Comparison of ENCODE assay signal across 14 mouse cellular contexts in the genomic region with DNA sequence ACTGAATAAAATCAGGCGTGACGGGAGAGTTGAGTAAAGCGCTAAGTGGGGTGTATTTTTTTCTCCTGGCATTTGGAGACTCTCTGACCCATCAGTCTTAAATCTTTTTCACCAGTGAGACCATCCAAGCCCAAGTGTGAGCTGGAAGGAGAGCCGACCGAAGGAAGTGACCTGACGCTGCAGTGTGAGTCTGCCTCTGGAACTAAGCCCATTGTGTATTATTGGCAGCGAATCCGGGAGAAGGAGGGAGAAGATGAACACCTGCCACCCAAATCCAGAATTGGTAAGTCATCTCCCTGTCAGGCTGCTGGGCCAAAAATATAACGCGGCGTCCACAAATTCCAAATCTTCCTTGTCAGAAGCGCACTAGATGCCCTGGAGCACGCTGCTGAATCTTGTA. TPM values are rescaled to one million over a fixed set of nuclear protein-coding genes. Genes with fewer than 3 reads are reported as not detected.
DNase-seq lines count a peak whose midpoint lies in the region; ATAC-seq and TF ChIP-seq lines count a peak whose summit lies in the region.
"Had no signal": no experiment of that assay in that cellular context is flagged by ENCODE, and none has a peak within 500 bp of the region (broad histone marks: within the 10 kb centered on the region; RNA-seq: fewer than 3 reads in every experiment).

No protein-coding gene starts in this region.

- intact Hi-C loops in gastrocnemius, adult 2 months (cut with DNase I), result no loop called here

- no peaks in the 10 kb centered on the region for H3K9me3 ChIP-seq in limb, embryonic 14.5 days (ENCODE audit: control insufficient read depth, low read length)
- no peaks in the 10 kb centered on the region for H3K9me3 ChIP-seq in limb, embryonic 10.5 days (replicated peaks)
- H3K9me3 ChIP-seq: embryonic facial prominence, embryonic 12.5 days; heart, embryonic 13.5 days; hindbrain, embryonic 15.5 days; megakaryocyte, embryonic 14.5 days had no signal

- no peak overlapping the region for H3K9ac ChIP-seq in limb, embryonic 14.5 days (ENCODE audit: low read depth, low read length, severe bottlenecking)
- H3K9ac ChIP-seq: embryonic facial prominence, embryonic 12.5 days; heart, embryonic 13.5 days; hindbrain, embryonic 15.5 days had no signal

- no peak for ATAC-seq in limb, embryonic 14.5 days (ENCODE audit: low FRiP score, low read depth)
- ATAC-seq: forebrain, embryonic 14.5 days had no signal

- no peak overlapping the region for H3K4me2 ChIP-seq in limb, embryonic 14.5 days (replicated peaks; ENCODE audit: low read depth, low read length, severe bottlenecking)
- H3K4me2 ChIP-seq: embryonic facial prominence, embryonic 12.5 days; heart, embryonic 13.5 days; hindbrain, embryonic 15.5 days had no signal

- no peaks in the 10 kb centered on the region for H3K4me1 ChIP-seq in limb, embryonic 14.5 days (ENCODE audit: control insufficient read depth, insufficient read depth, low read length)
- H3K4me1 ChIP-seq in limb, embryonic 10.5 days, result peaks cover 7% of the 10 kb centered on the region
- H3K4me1 ChIP-seq: embryonic facial prominence, embryonic 12.5 days; hindbrain, embryonic 15.5 days had no signal

- peak overlapping the region; percentile 48; the same call in 1 of the 2 replicates for H3K27ac ChIP-seq in gastrocnemius, adult 2 months
- H3K27ac ChIP-seq in limb, embryonic 14.5 days (replicated peaks; ENCODE audit: low read depth, low read length), result 0 out of 2 replicates have a peak overlapping the region, but pooled peaks have one; percentile 5
- no peak overlapping the region for H3K27ac ChIP-seq in limb, embryonic 10.5 days
- H3K27ac ChIP-seq: embryonic facial prominence, embryonic 12.5 days; heart, embryonic 13.5 days; hindbrain, embryonic 15.5 days had no signal

- H3K36me3 ChIP-seq in limb, embryonic 14.5 days (ENCODE audit: control insufficient read depth, insufficient read depth, low read length), result peaks cover 55% of the 10 kb centered on the region
- H3K36me3 ChIP-seq in limb, embryonic 10.5 days, result peaks cover 77% of the 10 kb centered on the region
- H3K36me3 ChIP-seq: heart, embryonic 13.5 days; hindbrain, embryonic 15.5 days had no signal

- 79% methylated on average over 13 of the region's 13 CpGs for WGBS in limb, embryonic 14.5 days
- WGBS in limb, embryonic 10.5 days, result 82% methylated on average over 13 of the region's 13 CpGs

- peak; percentile 71 for DNase-seq in gastrocnemius, adult 2 months
- no peak for DNase-seq in gastrocnemius, postnatal 4 days (ENCODE audit: low spot score in 2 of 2)
- no peak for DNase-seq in limb, embryonic 14.5 days (ENCODE audit: low spot score)
- no peak for DNase-seq in limb, embryonic 10.5 days (ENCODE audit: low spot score)
- peak; percentile 84 to 89 for DNase-seq in cerebellum, adult 18-20 months
- DNase-seq in gastrocnemius, postnatal 25 days, result peak; percentile 24
- DNase-seq in lung, postnatal 36 days, result no peak
- DNase-seq in adrenal gland, postnatal 4 days (ENCODE audit: low spot score in 2 of 2), result no peak
- DNase-seq: thymus, adult 2 months had no signal

- H3K27me3 ChIP-seq in limb, embryonic 14.5 days (ENCODE audit: control insufficient read depth, insufficient read depth, low read length), result no peaks in the 10 kb centered on the region
- no peaks in the 10 kb centered on the region for H3K27me3 ChIP-seq in limb, embryonic 10.5 days (ENCODE audit: low read depth, poor library complexity, severe bottlenecking)
- H3K27me3 ChIP-seq: embryonic facial prominence, embryonic 12.5 days; heart, embryonic 13.5 days; hindbrain, embryonic 15.5 days; megakaryocyte, embryonic 14.5 days had no signal

- H3K4me3 ChIP-seq in gastrocnemius, adult 2 months, result peak overlapping the region; percentile 34; the same call in 1 of the 2 replicates
- no peak overlapping the region for H3K4me3 ChIP-seq in limb, embryonic 14.5 days (replicated peaks; ENCODE audit: low read length)
- H3K4me3 ChIP-seq in limb, embryonic 10.5 days, result no peak overlapping the region
- H3K4me3 ChIP-seq: embryonic facial prominence, embryonic 12.5 days; heart, embryonic 13.5 days; hindbrain, embryonic 15.5 days; megakaryocyte, embryonic 14.5 days had no signal

- TF ChIP-seq POLR2A in limb, embryonic 14.5 days (IDR thresholded peaks at IDR 0.05; ENCODE audit: borderline replicate concordance, extremely low read depth, insufficient read depth, insufficient read length), result no peak

- no peak for TF ChIP-seq CTCF in gastrocnemius, adult 2 months (IDR thresholded peaks at IDR 0.05)

RNA-seq across cellular contexts. Expression of gene Hspa8, which starts 28.5 kb away (rescaled TPM):
- 1,000 to 10,000 TPM; 1,297 to 1,609 TPM for total RNA-seq in gastrocnemius, adult 2 months (2021)
- 1,000 to 10,000 TPM; 1,335 to 1,352 TPM for total RNA-seq in gastrocnemius, postnatal 4 days (2021)
- polyA plus RNA-seq in limb, embryonic 14.5 days (2012; rRNA removed), result 2,115 and 2,701 TPM in 2 replicates
- polyA plus RNA-seq in limb, embryonic 14.5 days (2014; fragmentation: Nextera tagmentation; extraction: Ambion mirVana), result 1,955 and 2,023 TPM in 2 replicates
- polyA plus RNA-seq in limb, embryonic 10.5 days (2016; fragmentation: Nextera tagmentation; extraction: Ambion mirVana), result 3,450 and 4,164 TPM in 2 replicates
- 1,000 to 10,000 TPM; 1,183 to 1,197 TPM for total RNA-seq in gastrocnemius, postnatal 25 days (2021)
- total RNA-seq in adrenal gland, postnatal 4 days (2021), result 1,000 to 10,000 TPM; 1,260 to 1,409 TPM

Comparison
In these comparisons a context has a peak if more than half of its experiments do, and no peak if none do; other contexts are left out.
1. DNase-seq: peak in gastrocnemius, adult 2 months (single experiment), cerebellum, adult 18-20 months (2 of 2) and gastrocnemius, postnatal 25 days (single experiment); none in gastrocnemius, postnatal 4 days (0 of 2), limb, embryonic 14.5 days (single experiment), limb, embryonic 10.5 days (single experiment), lung, postnatal 36 days (single experiment) and adrenal gland, postnatal 4 days (0 of 2).